Mouse (Mus musculus) E14TG2a.4 (cell line): ENCODE data around the gene Psmc5.

ENCODE experiments used
- CTCF ChIP-seq: conservative IDR thresholded peaks from 2 replicates; pipeline ENCODE4 v1.5.1; 2014; ENCODE audit warnings: low read length
- NANOG ChIP-seq: IDR thresholded peaks from 2 replicates; pipeline ENCODE4 v1.6.1; 2014; ENCODE audit warnings: borderline replicate concordance, low read length, mixed read lengths

GRCm38 (mm10) chr11:106274374-106274773 lies 18.4 kb downstream of the Psmc5 start:
- no peak for TF ChIP-seq CTCF
- no peak for TF ChIP-seq NANOG
